Mouse (Mus musculus): ENCODE measurements around the gene Bcar3.
A peak's percentile ranks its signal among the peaks of the same experiment; 100 is the strongest.

Gene Bcar3

DNA sequence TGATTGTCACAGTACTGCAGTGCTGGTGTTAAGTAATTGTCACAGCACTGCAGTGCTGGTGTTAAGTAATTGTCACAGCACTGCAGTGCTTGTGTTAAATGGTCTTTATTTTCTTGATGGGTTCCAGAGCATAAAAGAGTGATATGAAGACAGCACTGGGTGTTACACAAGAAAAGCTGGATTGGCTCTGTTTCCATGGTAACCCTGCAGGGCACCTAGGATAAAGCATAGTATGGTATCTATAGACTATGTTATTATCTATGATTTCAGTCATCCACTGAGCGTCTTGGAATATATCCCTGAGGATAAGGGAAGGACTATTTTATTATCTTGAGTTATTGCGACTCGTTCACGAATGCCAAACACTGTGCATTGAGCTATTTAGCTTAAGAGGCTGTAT is 162.9 kb downstream of the Bcar3 start:
- DNase-seq (ENCODE audit: low read depth, low spot score): no peak

- DNase-seq (ENCODE audit: low read depth, low spot score): no peak
Measured at GRCm38 (mm10) chr3:122457723-122458122, 163.8 kb downstream of the Bcar3 start.

DNA sequence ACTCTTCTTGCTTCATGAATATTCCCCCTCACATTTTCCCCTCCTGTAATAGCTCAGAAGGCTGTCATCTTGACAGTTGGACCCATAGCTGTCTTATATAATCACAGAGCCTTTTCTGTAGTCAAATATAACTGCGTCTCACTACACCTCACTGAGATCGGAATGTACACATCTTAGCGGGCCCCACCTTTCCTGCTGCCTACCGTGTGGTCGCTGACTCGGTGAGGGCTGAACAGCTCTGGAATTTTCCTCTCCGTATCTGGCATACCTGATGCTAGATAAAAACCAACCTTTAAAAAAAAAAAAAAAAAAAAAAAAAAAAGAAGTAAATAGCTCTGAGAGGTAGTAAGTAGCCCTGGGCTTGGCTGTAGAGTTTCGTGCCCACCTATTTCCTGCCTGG is 164.8 kb downstream of the Bcar3 start:
- no peak for DNase-seq (ENCODE audit: low read depth, low spot score)

DNA sequence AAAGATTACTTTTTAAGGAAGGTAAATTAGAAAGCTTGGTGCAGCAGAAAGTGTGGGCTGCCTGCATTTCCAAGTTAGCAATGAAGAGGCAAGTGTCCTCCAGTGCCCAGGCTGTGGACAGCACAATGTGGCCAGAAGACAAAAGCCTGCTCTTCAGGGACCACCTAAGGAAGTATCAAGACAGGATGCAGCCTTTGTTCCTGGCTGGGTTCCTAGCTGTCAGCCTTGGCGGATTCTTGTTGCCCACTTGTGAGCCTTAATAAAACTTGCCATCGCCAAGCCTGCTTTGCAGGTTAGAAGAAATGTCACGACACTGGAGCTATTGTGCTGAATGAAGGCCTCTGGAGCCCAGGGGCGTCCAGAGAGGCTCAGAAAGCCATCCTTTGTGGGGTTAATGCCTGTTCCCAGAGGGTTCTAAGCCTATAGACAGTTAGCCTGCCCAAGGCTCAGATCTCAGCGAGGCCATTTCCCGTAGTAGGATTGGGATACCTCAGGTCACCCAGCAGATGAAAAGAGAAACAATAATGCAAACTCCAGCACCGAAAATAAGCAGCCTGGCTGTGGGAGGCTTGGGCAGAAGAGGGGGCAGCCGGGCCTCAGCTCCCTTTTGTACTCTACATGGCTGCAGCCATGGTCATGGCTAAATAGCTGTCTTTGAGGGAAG is 167.0 kb downstream of the Bcar3 start:
- DNase-seq (ENCODE audit: low read depth, low spot score): peak; percentile 44

- DNase-seq (ENCODE audit: low read depth, low spot score): peak; percentile 62
Measured at GRCm38 (mm10) chr3:122461512-122461881, 167.6 kb downstream of the Bcar3 start.

- peak; percentile 40 for DNase-seq (ENCODE audit: low read depth, low spot score)
Measured at GRCm38 (mm10) chr3:122461932-122462871, 168.3 kb downstream of the Bcar3 start.

DNA sequence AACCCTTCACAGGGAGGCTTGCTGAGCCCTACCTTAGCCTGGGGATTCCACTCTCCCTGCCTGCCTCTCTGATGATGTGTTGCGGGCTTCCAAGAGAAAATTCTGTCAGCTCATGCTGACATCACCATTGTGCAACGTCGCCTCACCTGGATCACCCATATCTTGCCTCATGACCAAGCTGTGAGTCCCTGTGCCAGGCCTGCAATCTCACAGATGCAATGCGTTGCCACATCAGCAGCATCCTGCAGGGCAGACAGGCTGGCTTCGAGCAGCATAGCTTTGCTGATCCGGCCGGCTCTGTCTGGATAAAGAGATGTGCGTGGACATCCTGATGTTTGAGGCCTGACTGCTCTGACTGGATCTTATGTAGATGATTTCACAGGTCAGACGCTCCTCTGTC is 169.2 kb downstream of the Bcar3 start:
- no peak for DNase-seq (ENCODE audit: low read depth, low spot score)

- peak; percentile 71 for DNase-seq (ENCODE audit: low read depth, low spot score)
Measured at GRCm38 (mm10) chr3:122466100-122466730, 172.3 kb downstream of the Bcar3 start.

DNA sequence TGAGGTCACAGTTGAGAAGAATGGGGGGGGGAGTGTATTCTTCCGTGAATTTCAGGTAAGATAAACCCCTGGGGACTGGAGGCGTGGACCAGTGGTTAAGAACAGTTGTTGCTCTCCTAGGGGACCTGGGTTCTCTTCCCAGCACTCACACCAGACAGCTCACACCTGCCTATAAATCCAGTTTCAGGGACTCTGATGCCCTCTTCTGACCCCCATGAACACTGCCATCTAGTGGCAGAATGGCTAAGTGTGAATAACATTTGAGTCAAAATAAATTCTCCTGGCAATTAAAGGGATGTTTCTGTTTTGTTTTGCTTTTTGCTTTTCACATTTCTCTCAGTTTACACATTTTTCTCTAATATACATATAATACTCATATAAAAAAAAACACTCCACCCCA is 174.0 kb downstream of the Bcar3 start:
- peak; percentile 58 for DNase-seq (ENCODE audit: low read depth, low spot score)

DNA sequence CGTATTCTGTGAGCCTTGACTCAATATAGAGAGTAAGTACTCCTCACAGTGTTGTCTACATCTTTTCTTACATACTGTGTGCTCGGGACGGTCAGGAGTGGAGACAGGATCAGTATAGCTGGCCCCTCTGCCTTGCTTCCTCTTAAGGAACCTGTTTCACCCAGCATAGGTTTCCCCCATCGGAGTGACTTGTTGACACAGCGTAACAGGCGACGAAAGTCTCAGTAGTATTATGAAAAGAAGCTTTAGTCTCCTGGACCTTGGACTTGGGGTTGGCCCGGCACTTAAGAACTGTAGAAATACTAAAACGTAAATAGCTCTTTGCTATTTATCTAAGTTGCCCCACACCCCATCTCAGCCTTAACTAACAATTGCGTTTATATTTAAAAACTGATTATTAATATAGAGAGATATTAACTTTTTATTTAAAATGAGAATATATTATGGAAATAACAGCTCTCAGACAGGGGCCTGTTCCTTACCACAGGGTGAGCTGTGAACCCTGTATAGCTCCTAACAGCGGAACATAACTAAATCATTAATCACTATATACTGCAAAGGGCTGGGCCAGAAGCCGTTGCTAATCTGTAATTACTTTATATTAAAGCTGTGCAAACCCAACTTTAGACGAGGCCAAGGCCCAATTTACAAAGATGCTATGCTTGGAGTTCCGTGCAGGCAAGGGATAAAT is 176.5 kb downstream of the Bcar3 start:
- DNase-seq (ENCODE audit: low read depth, low spot score): no peak

- no peak for DNase-seq (ENCODE audit: low read depth, low spot score)
Measured at GRCm38 (mm10) chr3:122471017-122471721, 177.2 kb downstream of the Bcar3 start.

GRCm38 (mm10) chr3:122472412-122472811 is 178.5 kb downstream of the Bcar3 start:
- DNase-seq (ENCODE audit: low read depth, low spot score): no peak

- DNase-seq (ENCODE audit: low read depth, low spot score): no peak
Measured at GRCm38 (mm10) chr3:122473523-122474034, 179.6 kb downstream of the Bcar3 start.

DNA sequence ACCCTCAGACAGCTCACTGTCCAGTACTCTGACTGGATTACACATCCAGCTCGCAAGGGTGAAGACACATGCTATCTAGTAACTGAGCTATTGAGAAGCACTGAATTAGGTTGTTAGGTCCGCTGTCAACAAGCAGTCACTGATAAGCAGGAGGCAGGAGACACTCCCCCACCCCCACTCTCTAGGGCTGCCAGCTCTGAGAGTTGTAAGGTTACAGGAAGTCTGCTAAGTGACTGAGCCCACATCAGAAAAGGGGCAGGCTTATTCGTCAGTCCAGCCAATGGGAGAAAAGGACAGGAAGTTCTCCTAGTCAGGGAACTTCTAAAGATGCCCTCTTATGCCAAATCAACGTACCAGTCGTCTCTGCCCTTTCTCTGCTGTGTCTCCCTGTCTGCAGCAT is 180.1 kb downstream of the Bcar3 start:
- no peak for DNase-seq (ENCODE audit: low read depth, low spot score)

- DNase-seq (ENCODE audit: low read depth, low spot score): no peak
Measured at GRCm38 (mm10) chr3:122474796-122475195, 180.9 kb downstream of the Bcar3 start.

DNA sequence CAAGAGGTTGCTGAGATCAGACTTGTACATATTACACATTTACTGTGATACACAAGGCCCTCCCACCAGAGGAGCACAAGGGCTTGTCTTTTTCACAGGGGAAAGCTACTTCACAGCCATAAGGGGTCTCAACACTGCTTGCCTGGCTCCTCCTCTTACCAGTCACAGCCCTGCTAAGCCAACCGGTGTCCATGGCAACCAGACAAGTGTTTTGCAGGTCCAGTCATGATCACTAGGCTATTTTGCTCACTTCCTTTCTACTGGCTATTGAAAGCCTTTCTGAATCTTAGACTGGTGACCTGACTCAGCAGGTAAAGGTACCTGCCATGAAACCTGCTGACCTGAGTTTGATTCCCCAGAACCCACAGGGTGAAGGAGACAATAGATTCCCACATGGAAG is 181.8 kb downstream of the Bcar3 start:
- DNase-seq (ENCODE audit: low read depth, low spot score): peak; percentile 68

DNA sequence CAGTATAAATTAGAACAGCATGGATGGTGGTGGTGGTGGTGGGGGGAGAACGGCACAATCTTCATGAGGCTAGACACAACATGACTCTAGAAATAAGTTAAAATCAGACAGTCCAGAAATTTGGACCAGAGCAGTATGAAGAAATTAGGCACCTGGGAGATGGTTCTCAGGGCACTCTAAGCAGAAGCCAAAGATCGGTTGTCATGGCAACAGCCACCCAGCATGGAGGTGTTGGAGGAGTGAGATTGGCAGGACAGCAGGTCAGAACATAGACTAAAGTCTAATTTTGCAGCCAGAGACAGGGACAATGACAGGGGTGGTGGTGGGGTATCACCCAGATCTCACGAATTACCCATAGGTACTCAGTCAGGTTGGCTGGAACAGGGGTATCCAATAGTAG is 182.7 kb downstream of the Bcar3 start:
- no peak for DNase-seq (ENCODE audit: low read depth, low spot score)

- DNase-seq (ENCODE audit: low read depth, low spot score): no peak
Measured at GRCm38 (mm10) chr3:122477541-122477940, 183.6 kb downstream of the Bcar3 start.

- DNase-seq (ENCODE audit: low read depth, low spot score): no peak
Measured at GRCm38 (mm10) chr3:122478735-122479134, 184.8 kb downstream of the Bcar3 start.

GRCm38 (mm10) chr3:122480065-122480675 is 186.2 kb downstream of the Bcar3 start:
- DNase-seq (ENCODE audit: low read depth, low spot score): no peak

DNA sequence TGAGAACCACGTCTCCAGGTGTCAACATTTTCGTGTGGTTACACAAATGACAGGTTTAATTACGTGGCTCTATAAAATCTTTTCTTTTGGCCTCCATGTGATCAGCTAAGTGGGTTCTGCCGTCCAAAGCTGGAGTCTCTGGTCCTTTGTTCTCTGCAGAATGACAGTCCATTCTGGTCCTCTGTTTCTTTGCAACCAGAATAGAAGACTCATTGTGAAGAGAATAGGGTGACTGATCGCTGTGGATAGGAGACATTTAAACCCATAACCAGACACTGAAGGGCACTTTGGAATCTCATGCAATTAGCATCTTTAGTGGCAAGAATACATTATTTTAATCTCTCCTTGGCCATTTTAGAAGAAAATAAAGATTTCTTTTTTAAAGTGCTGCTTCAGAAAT is 187.1 kb downstream of the Bcar3 start:
- no peak for DNase-seq (ENCODE audit: low read depth, low spot score)
